Mouse (Mus musculus) cerebellum, adult 2 months (tissue): ENCODE measurements around the gene Acaca. TPM values are rescaled to one million over a fixed set of nuclear protein-coding genes. Genes with fewer than 3 reads are reported as not detected.
"Not testable (repeated sequence)": the region's sequence is repeated elsewhere in the genome, so short reads cannot be mapped to it uniquely, and the experiment has no call there.

Experiments used
- DNase-seq, 2 experiments: peaks; one replicate each; pipeline ENCODE4 v3.0.0; 2021
- H3K27ac ChIP-seq: fragments of 200-500 bp; 2 replicates; pipeline ENCODE4 v1.5.1; 2012; ENCODE audit warnings: low read length, control low read depth, inconsistent platforms; ENCODE audit not compliant: insufficient read depth
- H3K27me3 ChIP-seq: fragments of 200-500 bp; 2 replicates; pipeline ENCODE4 v1.6.1; 2012; ENCODE audit warnings: inconsistent platforms, mild to moderate bottlenecking, low read length, moderate library complexity; ENCODE audit not compliant: control insufficient read depth, insufficient read depth
- H3K4me1 ChIP-seq: fragments of 200-500 bp; 2 replicates; pipeline ENCODE4 v1.6.1; 2011; ENCODE audit warnings: low read length; ENCODE audit not compliant: control insufficient read depth, insufficient read depth
- H3K4me3 ChIP-seq: fragments of 200-500 bp; replicated peaks from 2 replicates; pipeline ENCODE3; 2011; ENCODE audit warnings: mild to moderate bottlenecking, low read depth, low read length, control low read depth; ENCODE audit not compliant: insufficient read depth
- CTCF ChIP-seq: fragments of 200-500 bp; IDR thresholded peaks from 2 replicates; pipeline ENCODE4 v1.5.1; 2011; ENCODE audit warnings: low read depth, mild to moderate bottlenecking, control low read depth, low read length, moderate library complexity, borderline replicate concordance; ENCODE audit not compliant: insufficient read depth
- POLR2A ChIP-seq: fragments of 200-500 bp; IDR thresholded peaks from 2 replicates; pipeline ENCODE4 v1.6.1; 2011; ENCODE audit warnings: low read length, control low read depth, borderline replicate concordance; ENCODE audit not compliant: insufficient read depth
- WGBS: fragments of 180-500 bp; shearing (Covaris S2); methylation state at CpG from one replicate; pipeline ENCODE4 v1.1.7; 2018; 5-methylcytosine and 5-hydroxymethylcytosine counted together
- polyA plus RNA-seq: library from polyadenylated mRNA; depleted of rRNA; stranded (reverse); fragments of >200 nt; gene quantifications from 2 replicates; pipeline ENCODE4 v1.2.3, GENCODE M21; 2012

Gene Acaca
- polyA plus RNA-seq, 1 experiment = 29.2 TPM

DNA sequence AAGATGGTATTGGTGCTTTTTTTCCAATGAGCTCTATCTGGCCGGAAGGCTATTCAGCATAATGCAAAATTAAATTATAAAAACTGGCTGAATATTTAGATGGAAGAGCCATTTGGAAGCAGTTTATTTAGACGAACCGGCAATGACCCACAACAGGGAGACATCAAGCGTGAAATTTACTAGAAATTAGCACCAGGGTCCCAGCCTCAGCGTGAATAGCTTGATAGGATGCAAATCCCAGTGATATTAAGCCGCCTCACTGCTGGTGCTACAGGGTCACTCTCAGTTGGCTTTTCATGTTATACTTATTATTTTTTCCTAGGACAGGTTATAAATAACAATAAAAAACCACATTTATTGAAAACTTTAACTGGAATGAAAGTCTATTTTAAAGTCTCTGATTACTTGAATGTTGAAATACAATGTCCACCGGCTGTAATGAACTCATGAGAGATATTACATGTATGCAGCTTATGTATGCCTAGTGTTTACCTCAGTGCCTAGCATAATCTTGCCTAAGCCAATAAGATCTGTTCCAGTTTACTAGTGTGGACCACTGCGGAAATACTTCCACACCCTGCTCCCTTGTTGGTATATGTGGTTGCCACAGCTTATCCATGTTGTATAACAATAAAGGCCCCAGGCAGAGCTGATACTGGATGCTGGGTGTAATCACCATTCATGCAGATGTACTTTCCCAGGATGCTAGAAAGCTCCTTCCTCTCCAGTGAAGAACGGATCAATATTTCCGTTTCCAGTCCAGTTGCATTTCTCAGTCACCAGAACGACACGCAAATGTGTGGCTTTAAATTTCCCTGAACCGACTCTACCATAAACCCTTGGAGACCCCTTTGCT is 247.3 kb downstream of the Acaca start:
- no peaks in the 10 kb centered on the region for H3K4me1 ChIP-seq
- WGBS = 75% methylated on average over 13 of the region's 13 CpGs
- DNase-seq = no peak
- no peaks in the 10 kb centered on the region for H3K27me3 ChIP-seq
- no peak overlapping the region for H3K4me3 ChIP-seq
- H3K27ac ChIP-seq = no peak overlapping the region
- TF ChIP-seq CTCF (no peak), POLR2A (no peak)

DNA sequence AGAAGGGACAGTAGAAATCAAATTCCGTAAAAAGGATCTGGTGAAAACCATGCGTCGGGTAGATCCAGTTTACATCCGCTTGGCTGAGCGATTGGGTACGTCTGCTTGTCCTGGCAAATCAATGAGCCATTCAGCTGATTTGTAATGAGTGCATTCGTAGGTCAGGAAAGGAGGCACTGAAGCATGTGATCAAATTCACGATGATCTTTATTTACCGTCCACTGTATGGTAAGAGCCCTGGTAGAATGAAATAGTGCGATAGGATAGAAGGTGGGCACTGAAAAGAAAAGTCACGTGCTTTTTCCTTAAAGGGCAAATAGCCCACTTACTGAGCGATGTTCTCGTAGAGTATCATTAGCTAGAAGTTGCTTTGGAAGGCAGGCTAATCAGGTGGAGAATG is 253.0 kb downstream of the Acaca start:
- WGBS = 41% methylated on average over 13 of the region's 13 CpGs
- H3K4me1 ChIP-seq = no peaks in the 10 kb centered on the region

DNA sequence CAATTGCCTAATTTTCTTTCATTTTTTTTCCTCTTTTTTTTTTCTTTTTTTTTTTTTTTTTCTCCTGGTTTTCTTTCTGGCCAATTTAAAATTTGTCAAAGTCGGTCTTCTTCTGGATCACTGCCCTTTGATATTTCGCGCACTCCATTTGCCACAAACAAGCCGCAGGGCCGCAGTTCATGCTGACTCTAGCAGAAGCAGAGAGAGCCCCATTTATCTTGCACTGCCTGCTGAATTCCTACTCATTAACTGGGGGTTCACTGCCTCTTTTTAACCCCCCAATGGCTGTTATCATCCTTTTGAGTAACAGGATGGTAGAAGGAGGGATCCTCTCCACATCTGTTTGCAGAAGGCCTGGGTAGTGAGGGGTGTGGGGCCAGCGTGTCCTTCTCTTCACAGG is 254.4 kb downstream of the Acaca start:
- Histone ChIP-seq H3K4me3 (no peak overlapping the region), H3K27me3 (no peaks in the 10 kb centered on the region), H3K27ac (no peak overlapping the region), H3K4me1 (no peaks in the 10 kb centered on the region)
- TF ChIP-seq CTCF = no peak
- TF ChIP-seq POLR2A = no peak
- DNase-seq = no peak
- 59% methylated on average over 6 of the region's 6 CpGs for WGBS

More for the DNA sequence above, 253.0 kb downstream of the Acaca start:
- H3K4me3 ChIP-seq = no peak overlapping the region
- no peak for TF ChIP-seq POLR2A
- no peak for TF ChIP-seq CTCF
- no peak for DNase-seq
- H3K27ac ChIP-seq = no peak overlapping the region
- H3K27me3 ChIP-seq = no peaks in the 10 kb centered on the region

DNA sequence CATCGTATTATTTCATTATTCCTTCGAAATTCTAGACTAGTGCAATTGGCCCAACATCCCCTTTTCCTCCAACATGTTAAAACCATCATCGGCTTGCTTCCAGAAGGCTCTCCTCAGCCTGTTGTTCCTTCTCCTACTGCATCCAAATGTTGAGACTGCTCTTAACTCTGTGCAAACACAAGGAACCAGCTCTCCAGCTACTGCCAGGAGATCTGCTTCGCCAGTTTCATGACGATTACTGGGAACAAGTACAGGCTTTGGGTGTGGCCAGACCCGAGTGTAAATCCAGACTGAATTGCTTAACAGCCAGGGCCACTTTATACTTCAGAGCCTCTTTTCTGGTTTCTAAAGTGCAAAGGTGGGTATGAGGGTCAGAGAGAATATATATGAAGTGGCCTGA is 259.9 kb downstream of the Acaca start:
- no peak overlapping the region for H3K4me3 ChIP-seq
- WGBS = 85% methylated on average over 6 of the region's 6 CpGs
- TF ChIP-seq CTCF (no peak), POLR2A (no peak)

DNA sequence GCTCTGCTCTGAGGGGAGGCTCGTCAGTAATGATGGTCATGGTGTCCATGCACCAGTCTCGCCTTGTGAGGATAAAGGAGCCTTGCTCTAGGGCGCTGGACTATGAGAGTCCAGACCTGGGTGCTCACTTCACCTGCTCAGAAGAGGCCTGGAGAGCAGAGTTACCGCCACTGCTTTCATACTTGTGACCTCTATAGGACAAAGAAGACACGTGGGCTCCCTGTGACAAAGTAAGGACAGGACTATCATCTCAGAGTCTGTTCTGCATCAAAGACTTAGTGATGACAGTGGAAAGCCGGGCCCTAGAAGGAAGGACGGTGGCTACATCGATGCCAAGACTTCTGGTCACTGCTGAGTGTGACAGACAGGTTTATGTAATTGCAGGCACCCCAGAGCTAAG is 261.7 kb downstream of the Acaca start:
- Histone ChIP-seq H3K27me3 (no peaks in the 10 kb centered on the region), H3K4me3 (no peak overlapping the region), H3K27ac (no peak overlapping the region), H3K4me1 (no peaks in the 10 kb centered on the region; the same call in 1 of the 2 replicates)
- TF ChIP-seq CTCF (no peak), POLR2A (no peak)
- WGBS = 86% methylated on average over 8 of the region's 8 CpGs
- DNase-seq = no peak

More for the DNA sequence above, 259.9 kb downstream of the Acaca start:
- no peak for DNase-seq
- Histone ChIP-seq H3K27me3 (no peaks in the 10 kb centered on the region), H3K4me1 (no peaks in the 10 kb centered on the region), H3K27ac (no peak overlapping the region)

DNA sequence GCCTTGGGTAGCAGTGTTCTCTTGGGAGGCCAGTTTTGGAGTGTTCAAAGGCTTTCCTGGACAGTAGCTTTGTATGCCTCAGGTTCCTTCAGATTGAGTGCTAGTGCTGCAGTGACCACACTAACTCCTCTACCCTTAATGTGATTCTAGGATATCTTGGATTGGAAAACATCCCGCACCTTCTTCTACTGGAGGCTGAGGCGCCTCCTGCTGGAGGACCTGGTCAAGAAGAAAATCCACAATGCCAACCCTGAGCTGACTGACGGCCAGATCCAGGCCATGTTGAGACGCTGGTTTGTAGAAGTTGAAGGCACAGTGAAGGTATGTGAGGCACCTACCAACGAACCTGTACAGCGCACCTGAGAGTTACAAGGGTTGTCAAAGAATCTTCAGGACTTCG is 262.6 kb downstream of the Acaca start:
- not testable (repeated sequence) for H3K4me3 ChIP-seq, DNase-seq, H3K27ac ChIP-seq, H3K27me3 ChIP-seq, H3K4me1 ChIP-seq
- 83% methylated on average over 7 of the region's 7 CpGs for WGBS

DNA sequence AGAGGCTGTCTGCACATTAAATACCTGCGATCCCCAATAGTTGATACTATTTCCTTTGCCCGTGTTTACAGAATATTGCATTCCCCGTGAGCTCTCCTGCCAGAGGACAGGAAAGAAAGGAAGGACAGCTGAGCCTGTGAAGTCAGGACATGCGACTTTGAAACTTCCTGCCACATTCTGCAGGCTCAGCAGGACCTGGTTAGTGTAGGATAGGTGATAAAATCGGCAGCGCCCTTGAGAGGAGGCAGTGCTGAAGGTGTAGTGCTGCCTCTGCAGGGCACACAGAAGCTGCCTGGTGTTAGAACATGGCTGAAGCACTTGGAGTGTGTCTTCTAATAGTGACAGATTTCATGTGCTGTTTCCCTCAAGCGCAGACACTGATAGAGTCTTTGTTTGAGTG is 264.1 kb downstream of the Acaca start:
- H3K4me1 ChIP-seq = no peaks in the 10 kb centered on the region; the same call in 1 of the 2 replicates
- 86% methylated on average over 7 of the region's 7 CpGs for WGBS
- DNase-seq = no peak
- H3K4me3 ChIP-seq = no peak overlapping the region
- H3K27ac ChIP-seq = no peak overlapping the region
- TF ChIP-seq CTCF = no peak
- TF ChIP-seq POLR2A = no peak
- no peaks in the 10 kb centered on the region for H3K27me3 ChIP-seq

DNA sequence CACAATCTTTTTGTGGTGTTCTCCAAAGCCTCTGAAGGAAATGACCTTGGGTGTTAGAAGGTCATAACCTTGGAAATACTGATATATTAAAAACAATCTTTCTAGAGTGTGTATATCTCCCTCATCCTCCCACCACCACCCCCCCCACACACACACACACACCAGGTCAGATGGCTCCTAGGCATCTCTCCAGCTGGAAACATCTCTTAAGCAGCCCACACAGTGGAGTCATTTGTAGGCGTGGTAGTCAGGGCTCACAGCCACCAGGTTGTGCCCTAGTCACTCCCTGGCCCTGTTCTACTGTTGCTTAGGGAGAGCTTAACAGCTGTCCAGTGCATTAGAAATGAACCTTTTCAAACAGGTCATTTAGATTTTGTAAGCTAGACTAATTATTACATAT is 265.5 kb downstream of the Acaca start:
- Histone ChIP-seq H3K27me3 (no peaks in the 10 kb centered on the region), H3K4me1 (no peaks in the 10 kb centered on the region; the same call in 1 of the 2 replicates), H3K27ac (no peak overlapping the region), H3K4me3 (no peak overlapping the region)
- WGBS = 10% methylated on average over 1 of the region's 1 CpGs
- DNase-seq = no peak
- TF ChIP-seq CTCF (no peak), POLR2A (no peak)
